Mouse (Mus musculus): ENCODE data around the gene Aff1. TPM values are rescaled to one million over a fixed set of nuclear protein-coding genes. Genes with fewer than 3 reads are reported as not detected.

Gene Aff1
- polyA plus RNA-seq, 1 experiment from 2014 or later = 4.6 TPM

DNA sequence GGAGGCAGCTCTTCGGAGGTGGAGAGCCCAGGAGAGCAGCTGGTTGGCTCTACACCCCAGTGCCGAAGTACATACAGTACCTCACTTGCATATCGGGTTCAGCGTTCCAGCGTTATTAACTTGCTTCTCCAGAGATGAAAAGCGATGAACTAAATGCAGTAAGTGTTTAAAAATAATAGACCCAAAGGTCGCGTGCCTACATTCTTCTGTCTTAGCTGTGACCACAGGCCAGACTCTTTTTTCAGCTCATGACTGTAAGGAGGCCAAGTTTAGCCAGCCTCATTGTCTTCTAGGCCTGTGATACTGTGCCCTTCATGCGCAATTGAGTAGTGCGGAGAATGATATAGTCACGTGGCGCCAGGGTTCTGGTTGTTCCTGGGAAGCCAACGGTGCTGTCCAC is 83.3 kb downstream of the Aff1 start:
- Histone ChIP-seq H3K27ac (no peak overlapping the region), H3K36me3 (no peaks in the 10 kb centered on the region), H3K4me1 (replicated peaks) (peaks cover 81% of the 10 kb centered on the region), H3K27me3 (no peaks in the 10 kb centered on the region), H3K9me3 (no peaks in the 10 kb centered on the region), H3K4me3 (replicated peaks) (no peak overlapping the region), H3K4me2 (no peak overlapping the region), H3K9ac (replicated peaks) (0 out of 2 replicates have a peak overlapping the region, but pooled peaks have one; percentile 1)
- 85% methylated on average over 13 of the region's 13 CpGs for WGBS
- ATAC-seq (ENCODE audit: insufficient number of reproducible peaks, insufficient read depth, low FRiP score, low TSS enrichment, low read depth) = no peak

DNA sequence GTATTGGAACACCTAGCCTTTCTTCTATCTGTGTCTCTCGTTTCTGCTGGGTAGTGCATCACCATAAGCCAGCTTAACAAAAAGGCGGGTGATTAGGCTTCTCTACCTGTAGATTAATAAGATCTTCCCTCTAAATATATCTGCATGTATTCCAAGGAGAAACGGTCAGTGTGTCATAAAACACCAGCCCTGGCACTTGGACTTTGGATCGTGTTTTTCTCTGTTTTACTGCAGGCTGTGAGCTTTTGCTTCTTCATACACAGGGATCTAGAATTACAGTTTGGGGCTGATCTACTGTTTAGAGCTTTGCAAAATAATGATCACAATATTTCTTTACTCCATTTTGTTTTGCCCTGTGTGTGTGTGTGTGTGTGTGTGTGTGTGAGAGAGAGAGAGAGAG is 84.7 kb downstream of the Aff1 start:
- Histone ChIP-seq H3K9ac (replicated peaks) (no peak overlapping the region), H3K4me3 (replicated peaks) (no peak overlapping the region), H3K36me3 (no peaks in the 10 kb centered on the region), H3K9me3 (no peaks in the 10 kb centered on the region), H3K27ac (no peak overlapping the region), H3K4me1 (replicated peaks) (peaks cover 85% of the 10 kb centered on the region), H3K27me3 (no peaks in the 10 kb centered on the region), H3K4me2 (no peak overlapping the region)
- WGBS = 64% methylated on average over 4 of the region's 4 CpGs
- no peak for ATAC-seq (ENCODE audit: insufficient number of reproducible peaks, insufficient read depth, low FRiP score, low TSS enrichment, low read depth)

DNA sequence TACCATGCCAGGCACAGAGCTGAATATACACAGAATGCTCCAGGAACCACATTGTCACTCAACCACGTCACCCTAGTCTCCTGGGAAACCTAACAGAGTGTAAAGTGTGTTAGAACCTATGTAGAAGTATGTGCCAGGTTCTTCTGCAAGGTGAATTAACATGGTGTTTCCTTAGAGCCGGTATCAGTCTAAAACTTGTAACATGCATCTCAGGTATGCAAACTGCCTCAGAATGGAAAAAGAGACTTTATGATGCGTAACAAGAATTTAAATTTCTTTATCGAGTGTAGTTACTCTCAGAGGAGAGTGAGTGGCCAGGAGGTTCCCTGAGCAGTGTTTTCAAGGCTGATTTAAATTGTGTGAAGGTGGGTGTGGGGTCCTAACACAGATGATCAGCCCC is 85.3 kb downstream of the Aff1 start:
- 60% methylated on average over 4 of the region's 4 CpGs for whole genome bisulfite sequencing
- H3K4me2 ChIP-seq = peak overlapping the region; percentile 56
- no peaks in the 10 kb centered on the region for H3K9me3 ChIP-seq
- no peak for ATAC-seq (ENCODE audit: insufficient number of reproducible peaks, insufficient read depth, low FRiP score, low TSS enrichment, low read depth)
- peaks cover 80% of the 10 kb centered on the region for H3K4me1 ChIP-seq (replicated peaks)
- no peaks in the 10 kb centered on the region for H3K36me3 ChIP-seq
- H3K9ac ChIP-seq (replicated peaks) = no peak overlapping the region
- no peak overlapping the region for H3K4me3 ChIP-seq (replicated peaks)
- H3K27me3 ChIP-seq = no peaks in the 10 kb centered on the region
- peak overlapping the region; percentile 29; the same call in 1 of the 2 replicates for H3K27ac ChIP-seq

DNA sequence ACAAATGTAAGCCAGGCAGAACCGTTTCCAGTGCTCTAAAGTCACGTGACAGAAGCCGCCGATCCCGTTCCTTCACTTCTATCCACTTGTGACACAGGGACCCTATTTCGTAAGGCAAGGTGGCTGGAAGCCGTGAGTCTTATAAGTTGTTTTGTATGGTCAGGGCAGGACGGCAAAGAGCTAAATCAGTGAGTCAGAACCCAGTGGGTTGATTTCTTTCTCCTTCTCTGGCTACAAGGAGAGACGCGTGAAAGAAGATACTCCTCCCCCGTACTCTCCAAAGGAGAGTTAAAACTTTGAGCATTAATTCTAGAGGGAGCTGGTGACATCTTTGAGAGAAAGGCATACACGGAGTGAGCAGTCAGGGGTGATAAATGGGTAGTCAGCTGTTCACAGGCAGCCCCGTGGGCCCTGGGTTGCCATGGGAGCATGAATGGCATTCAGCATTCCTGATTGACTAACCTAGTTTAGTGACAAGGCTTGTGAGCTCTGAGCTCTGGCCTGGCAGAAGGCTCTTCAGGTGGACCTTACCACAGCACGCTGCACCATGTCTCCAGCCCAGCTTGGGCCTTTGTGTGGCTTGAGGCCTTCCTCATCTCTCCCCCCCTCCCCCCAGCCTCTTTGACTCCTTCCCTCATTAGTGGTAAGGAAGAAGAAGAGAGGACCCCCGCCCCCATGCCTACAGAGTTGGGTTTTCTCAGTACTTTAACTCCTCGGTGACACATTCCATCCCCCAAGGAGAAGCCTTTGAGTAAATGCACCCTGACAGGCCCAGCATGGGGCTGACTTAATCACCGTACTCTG is 86.3 kb downstream of the Aff1 start:
- H3K36me3 ChIP-seq = peaks cover 1% of the 10 kb centered on the region; the same call in 1 of the 2 replicates
- 3% methylated on average over 17 of the region's 17 CpGs for WGBS

DNA sequence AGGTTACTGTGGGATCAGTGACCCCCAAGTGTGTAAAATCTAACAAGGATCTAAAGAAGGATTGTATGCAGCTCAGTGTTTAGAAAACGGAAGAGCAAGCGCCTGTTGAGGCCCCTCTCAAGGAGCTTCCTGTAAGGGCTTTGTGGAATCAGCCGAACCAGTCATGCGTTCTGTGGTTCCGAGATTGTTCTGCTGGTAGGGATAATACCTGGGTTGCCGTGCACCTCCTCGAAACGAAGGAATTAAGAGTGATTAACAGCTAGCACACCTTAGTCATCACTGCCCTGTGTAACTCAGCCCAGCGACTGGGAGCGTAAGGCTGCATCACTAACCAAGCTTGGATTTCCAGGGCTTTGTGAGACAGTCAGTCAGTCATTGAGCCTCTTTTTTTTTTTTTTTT is 87.7 kb downstream of the Aff1 start:
- peaks cover 14% of the 10 kb centered on the region for H3K36me3 ChIP-seq
- H3K4me3 ChIP-seq (replicated peaks) = no peak overlapping the region
- no peak overlapping the region for H3K27ac ChIP-seq
- H3K9ac ChIP-seq (replicated peaks) = no peak overlapping the region
- ATAC-seq (ENCODE audit: insufficient number of reproducible peaks, insufficient read depth, low FRiP score, low TSS enrichment, low read depth) = no peak
- peaks cover 68% of the 10 kb centered on the region for H3K4me1 ChIP-seq (replicated peaks)
- 36% methylated on average over 10 of the region's 10 CpGs for WGBS
- no peak overlapping the region for H3K4me2 ChIP-seq
- no peaks in the 10 kb centered on the region for H3K9me3 ChIP-seq
- no peaks in the 10 kb centered on the region for H3K27me3 ChIP-seq

More for the DNA sequence above, 86.3 kb downstream of the Aff1 start:
- peaks cover 78% of the 10 kb centered on the region for H3K4me1 ChIP-seq (replicated peaks)
- peak overlapping the region; percentile 42; the same call in 1 of the 2 replicates for H3K9ac ChIP-seq (replicated peaks)
- peak overlapping the region; percentile 23; the same call in 1 of the 2 replicates for H3K4me3 ChIP-seq (replicated peaks)
- peak overlapping the region; percentile 56 for H3K4me2 ChIP-seq
- ATAC-seq (ENCODE audit: insufficient number of reproducible peaks, insufficient read depth, low FRiP score, low TSS enrichment, low read depth) = peak; percentile 67; the same call in 1 of the 2 replicates
- peak overlapping the region; percentile 69 for H3K27ac ChIP-seq
- no peaks in the 10 kb centered on the region for H3K27me3 ChIP-seq
- no peaks in the 10 kb centered on the region for H3K9me3 ChIP-seq

DNA sequence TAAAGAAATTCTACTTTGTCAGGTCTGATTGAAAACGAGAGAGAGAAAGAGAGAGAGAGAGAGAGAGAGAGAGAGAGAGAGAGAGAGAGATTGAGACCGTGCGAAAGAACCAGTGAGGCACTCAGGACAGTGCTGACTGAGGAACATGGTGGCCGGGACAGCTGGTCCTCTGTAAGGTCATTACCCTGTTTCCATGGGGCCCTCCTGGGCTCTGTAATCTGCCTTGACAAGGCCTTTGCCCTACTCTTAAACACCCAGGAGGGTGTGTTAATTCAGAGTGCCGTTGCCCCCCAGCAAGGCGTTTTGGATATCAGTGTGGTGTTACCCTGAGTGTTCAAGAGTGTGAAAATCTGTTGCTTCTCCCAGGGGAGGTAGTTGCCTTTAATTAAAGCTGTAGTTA is 88.1 kb downstream of the Aff1 start:
- ATAC-seq (ENCODE audit: insufficient number of reproducible peaks, insufficient read depth, low FRiP score, low TSS enrichment, low read depth) = no peak
- Histone ChIP-seq H3K9ac (replicated peaks) (no peak overlapping the region), H3K36me3 (peaks cover 19% of the 10 kb centered on the region), H3K9me3 (no peaks in the 10 kb centered on the region), H3K4me3 (replicated peaks) (no peak overlapping the region), H3K27me3 (no peaks in the 10 kb centered on the region), H3K4me1 (replicated peaks) (peaks cover 64% of the 10 kb centered on the region), H3K27ac (no peak overlapping the region), H3K4me2 (no peak overlapping the region)
- 25% methylated on average over 6 of the region's 6 CpGs for WGBS

DNA sequence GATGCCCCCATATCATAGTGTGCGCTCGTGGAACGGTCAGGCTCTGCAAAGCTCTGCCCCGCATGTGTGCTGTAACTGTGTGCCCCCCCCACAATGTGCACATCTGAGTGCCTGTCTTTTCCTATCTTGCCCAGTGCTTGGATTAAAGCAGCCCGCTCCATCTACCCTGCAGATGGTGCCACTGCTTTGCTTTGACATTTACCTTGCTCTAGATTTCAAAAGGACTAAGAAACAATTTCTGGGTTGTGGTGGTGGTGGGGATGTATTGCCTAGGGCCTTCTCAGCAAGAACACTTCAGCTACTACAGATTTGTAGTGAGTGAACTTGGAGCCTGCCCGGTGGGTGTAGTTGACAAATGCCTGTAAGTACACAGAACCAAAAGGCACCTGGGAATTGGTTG is 88.7 kb downstream of the Aff1 start:
- no peak for ATAC-seq (ENCODE audit: insufficient number of reproducible peaks, insufficient read depth, low FRiP score, low TSS enrichment, low read depth)

DNA sequence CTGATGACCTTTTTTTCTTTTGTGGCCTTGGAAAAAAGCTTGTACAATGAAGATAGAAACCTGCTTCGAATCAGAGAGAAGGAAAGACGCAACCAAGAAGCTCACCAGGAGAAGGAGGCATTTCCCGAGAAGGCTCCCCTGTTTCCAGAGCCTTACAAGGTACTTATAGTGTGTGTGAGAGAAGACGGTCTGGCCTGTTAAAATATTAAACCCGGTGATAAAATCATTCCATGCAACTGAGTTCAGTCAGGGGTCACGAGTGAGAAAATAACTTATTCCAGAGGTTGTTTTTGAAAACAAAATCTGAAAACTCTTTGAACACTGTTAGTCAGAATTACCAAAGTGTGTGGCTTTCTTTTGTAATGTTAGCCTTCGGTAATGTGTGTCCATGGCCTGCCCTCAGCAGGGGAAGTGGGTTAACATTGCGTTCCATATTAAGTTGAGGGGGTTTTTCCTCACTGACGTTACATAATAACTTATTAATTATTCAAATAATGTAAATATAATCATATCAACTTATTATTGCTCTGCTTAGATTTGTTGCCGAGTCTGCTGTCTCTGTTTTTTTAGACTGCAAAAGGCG is 91.0 kb downstream of the Aff1 start:
- H3K4me1 ChIP-seq (replicated peaks) = peaks cover 58% of the 10 kb centered on the region
- H3K36me3 ChIP-seq = peaks cover 27% of the 10 kb centered on the region
- no peak for ATAC-seq (ENCODE audit: insufficient number of reproducible peaks, insufficient read depth, low FRiP score, low TSS enrichment, low read depth)
- 73% methylated on average over 11 of the region's 11 CpGs for WGBS
- no peak overlapping the region for H3K9ac ChIP-seq (replicated peaks)
- H3K27ac ChIP-seq = no peak overlapping the region
- no peaks in the 10 kb centered on the region for H3K27me3 ChIP-seq
- no peaks in the 10 kb centered on the region for H3K9me3 ChIP-seq
- no peak overlapping the region for H3K4me3 ChIP-seq (replicated peaks)
- no peak overlapping the region for H3K4me2 ChIP-seq

More for the DNA sequence above, 88.7 kb downstream of the Aff1 start:
- 71% methylated on average over 6 of the region's 6 CpGs for WGBS
- no peak overlapping the region for H3K4me2 ChIP-seq
- no peaks in the 10 kb centered on the region for H3K27me3 ChIP-seq
- H3K4me1 ChIP-seq (replicated peaks) = peaks cover 60% of the 10 kb centered on the region
- no peak overlapping the region for H3K4me3 ChIP-seq (replicated peaks)
- no peaks in the 10 kb centered on the region for H3K9me3 ChIP-seq
- peaks cover 23% of the 10 kb centered on the region for H3K36me3 ChIP-seq
- no peak overlapping the region for H3K27ac ChIP-seq
- H3K9ac ChIP-seq (replicated peaks) = no peak overlapping the region

DNA sequence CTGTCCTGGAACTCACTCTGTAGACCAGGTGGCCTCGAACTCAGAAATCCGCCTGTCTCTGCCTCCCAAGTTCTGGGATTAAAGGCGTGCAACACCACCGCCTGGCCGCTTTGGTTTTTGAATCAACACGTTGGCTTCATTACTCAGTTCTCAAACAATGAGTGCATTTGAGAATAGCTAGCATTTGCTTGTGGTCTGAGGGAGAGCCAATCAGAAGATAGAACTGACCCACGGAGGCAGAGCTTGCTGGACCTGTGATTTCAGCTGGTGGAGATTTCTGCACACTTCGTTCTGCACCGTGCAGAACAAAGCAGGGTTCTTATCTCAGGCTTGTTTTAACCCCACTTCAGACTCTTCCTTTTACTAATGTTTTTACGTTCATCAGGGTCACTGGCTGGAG is 93.9 kb downstream of the Aff1 start:
- H3K4me3 ChIP-seq (replicated peaks) = no peak overlapping the region
- no peaks in the 10 kb centered on the region for H3K9me3 ChIP-seq
- peaks cover 47% of the 10 kb centered on the region for H3K4me1 ChIP-seq (replicated peaks)
- H3K4me2 ChIP-seq = no peak overlapping the region
- H3K27me3 ChIP-seq = no peaks in the 10 kb centered on the region
- H3K36me3 ChIP-seq = peaks cover 27% of the 10 kb centered on the region
- ATAC-seq (ENCODE audit: insufficient number of reproducible peaks, insufficient read depth, low FRiP score, low TSS enrichment, low read depth) = no peak
- 87% methylated on average over 10 of the region's 10 CpGs for WGBS
- H3K9ac ChIP-seq (replicated peaks) = no peak overlapping the region
- no peak overlapping the region for H3K27ac ChIP-seq

DNA sequence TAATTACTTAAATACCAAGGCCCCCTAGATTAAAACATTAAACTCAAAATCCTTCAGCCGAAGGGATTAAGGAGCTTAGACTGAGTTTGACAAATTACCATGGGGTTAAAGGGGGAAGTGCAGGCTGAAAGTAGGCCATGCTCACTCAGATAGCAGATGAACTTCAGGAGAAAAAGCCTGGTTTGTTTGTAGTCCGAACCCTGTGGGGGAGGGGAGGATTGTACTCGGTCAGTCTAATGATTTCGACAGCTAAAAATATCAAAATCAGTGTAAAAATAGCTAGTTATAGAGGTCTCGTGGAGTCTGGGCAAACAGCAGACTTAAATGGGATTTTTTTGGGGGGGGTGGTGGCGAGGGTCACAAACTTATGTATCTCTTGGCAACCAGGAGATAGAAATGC is 96.3 kb downstream of the Aff1 start:
- WGBS = 44% methylated on average over 6 of the region's 6 CpGs
- Histone ChIP-seq H3K9me3 (no peaks in the 10 kb centered on the region), H3K27ac (no peak overlapping the region), H3K36me3 (peaks cover 26% of the 10 kb centered on the region), H3K4me3 (replicated peaks) (no peak overlapping the region), H3K4me2 (no peak overlapping the region), H3K9ac (replicated peaks) (no peak overlapping the region), H3K4me1 (replicated peaks) (peaks cover 31% of the 10 kb centered on the region), H3K27me3 (no peaks in the 10 kb centered on the region)
- no peak for ATAC-seq (ENCODE audit: insufficient number of reproducible peaks, insufficient read depth, low FRiP score, low TSS enrichment, low read depth)

DNA sequence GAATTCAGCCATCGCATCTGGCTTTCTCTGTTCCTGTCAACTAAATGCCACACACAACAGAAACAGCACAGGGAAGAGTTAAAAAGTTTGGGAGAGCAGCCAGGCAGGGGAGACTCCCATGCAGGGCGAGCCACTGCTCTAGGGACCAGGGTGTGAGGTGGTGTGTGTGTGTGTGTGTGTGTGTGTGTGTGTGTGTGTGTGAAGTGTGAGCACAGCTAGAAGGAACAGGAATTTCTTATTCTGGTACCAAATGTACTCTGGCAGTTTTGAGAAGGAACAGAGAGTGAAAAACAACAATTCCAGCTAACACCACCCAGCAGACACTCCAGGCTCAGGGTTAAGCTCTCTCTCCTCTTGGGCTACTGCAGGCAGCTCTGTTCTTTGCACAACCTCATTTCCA is 96.8 kb downstream of the Aff1 start:
- 37% methylated on average over 2 of the region's 2 CpGs for WGBS
- Histone ChIP-seq H3K4me3 (replicated peaks) (no peak overlapping the region), H3K36me3 (peaks cover 21% of the 10 kb centered on the region), H3K4me2 (no peak overlapping the region), H3K9me3 (no peaks in the 10 kb centered on the region), H3K27ac (no peak overlapping the region; the same call in 1 of the 2 replicates), H3K27me3 (no peaks in the 10 kb centered on the region), H3K9ac (replicated peaks) (no peak overlapping the region), H3K4me1 (replicated peaks) (peaks cover 31% of the 10 kb centered on the region)
- ATAC-seq (ENCODE audit: insufficient number of reproducible peaks, insufficient read depth, low FRiP score, low TSS enrichment, low read depth) = no peak
